Mouse (Mus musculus) C2C12 (cell line): ENCODE results near the gene Rdh1.

Experiments used
- CEBPB ChIP-seq: IDR thresholded peaks from one replicate; pipeline ENCODE4 v1.6.1; 2011; ENCODE audit warnings: low read depth, mild to moderate bottlenecking, control low read depth, moderate library complexity
- CTCF ChIP-seq: IDR thresholded peaks from one replicate; pipeline ENCODE4 v1.5.1; 2011; ENCODE audit not compliant: control insufficient read depth, insufficient read depth, insufficient read length
- MYOG ChIP-seq: IDR thresholded peaks from one replicate; pipeline ENCODE4 v1.6.1; 2011; ENCODE audit not compliant: control insufficient read depth, insufficient read length; ENCODE audit errors: extremely low read depth
- USF1 ChIP-seq: IDR thresholded peaks from one replicate; pipeline ENCODE4 v1.6.1; 2011; ENCODE audit warnings: low read depth, mild to moderate bottlenecking, control low read depth, moderate library complexity

DNA sequence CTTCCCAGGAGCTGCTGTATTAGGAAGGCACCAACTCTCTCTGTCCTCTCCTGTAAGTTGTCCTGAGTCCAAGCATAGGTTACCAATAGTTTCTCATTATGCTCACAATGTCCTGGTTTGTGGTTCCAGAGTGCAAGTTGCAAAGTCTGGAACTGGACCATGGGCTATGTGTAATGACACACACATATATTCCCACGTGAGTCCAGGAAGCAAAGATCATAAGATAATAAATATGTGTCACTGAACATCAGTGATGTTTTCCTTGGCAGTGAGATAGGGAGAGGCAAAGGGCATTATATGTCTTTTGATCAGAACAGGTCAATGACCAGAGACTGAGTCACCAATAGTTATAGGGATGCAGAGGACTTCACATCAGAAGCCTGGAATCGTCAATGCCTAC lies 16.5 kb downstream of the Rdh1 start, which contains the start of gene Rdh9:
- TF ChIP-seq CTCF (no peak), MYOG (no peak), CEBPB (no peak), USF1 (no peak)
